ENCODE assay signal across 11 mouse cellular contexts in genomic region chr6:145578457-145579185, GRCm38 (mm10). TPM values are rescaled to one million over a fixed set of nuclear protein-coding genes. Genes with fewer than 3 reads are reported as not detected.
DNase-seq lines count a peak whose midpoint lies in the region; ATAC-seq and TF ChIP-seq lines count a peak whose summit lies in the region.
"Had no signal": no experiment of that assay in that cellular context is flagged by ENCODE, and none has a peak within 500 bp of the region (broad histone marks: within the 10 kb centered on the region; RNA-seq: fewer than 3 reads in every experiment).

No protein-coding gene starts in this region.

- H3K27me3 ChIP-seq in neural tube, embryonic 11.5 days (ENCODE audit: control insufficient read depth, insufficient read depth, low read length): no peaks in the 10 kb centered on the region
- no peaks in the 10 kb centered on the region for H3K27me3 ChIP-seq in forebrain, embryonic 15.5 days
- no peaks in the 10 kb centered on the region for H3K27me3 ChIP-seq in neural tube, embryonic 14.5 days (ENCODE audit: control insufficient read depth, insufficient read depth, low read length)
- no peaks in the 10 kb centered on the region for H3K27me3 ChIP-seq in intestine, postnatal 0 days (replicated peaks; ENCODE audit: control insufficient read depth, insufficient read depth, low read length)

- no peak for ATAC-seq in neural tube, embryonic 11.5 days (ENCODE audit: insufficient read depth, low FRiP score, low TSS enrichment)
- ATAC-seq in forebrain, embryonic 15.5 days (replicated peaks): peak; percentile 66; the same call in 1 of the 2 replicates
- peak; percentile 38; the same call in 1 of the 2 replicates for ATAC-seq in neural tube, embryonic 14.5 days (ENCODE audit: low read depth)
- no peak for ATAC-seq in intestine, postnatal 0 days

- no peak overlapping the region for H3K4me2 ChIP-seq in neural tube, embryonic 11.5 days (ENCODE audit: low read depth)
- no peak overlapping the region for H3K4me2 ChIP-seq in forebrain, embryonic 15.5 days (replicated peaks)
- no peak overlapping the region for H3K4me2 ChIP-seq in neural tube, embryonic 14.5 days (ENCODE audit: low read depth, low read length)
- no peak overlapping the region for H3K4me2 ChIP-seq in intestine, postnatal 0 days (replicated peaks; ENCODE audit: low read depth)

- no peaks in the 10 kb centered on the region for H3K9me3 ChIP-seq in neural tube, embryonic 11.5 days (ENCODE audit: control insufficient read depth, low read length)
- no peaks in the 10 kb centered on the region for H3K9me3 ChIP-seq in forebrain, embryonic 15.5 days
- no peaks in the 10 kb centered on the region for H3K9me3 ChIP-seq in neural tube, embryonic 14.5 days (ENCODE audit: control insufficient read depth, low read length)
- H3K9me3 ChIP-seq in intestine, postnatal 0 days (ENCODE audit: control insufficient read depth): no peaks in the 10 kb centered on the region

- DNase-seq in neural tube, embryonic 11.5 days (ENCODE audit: low spot score): peak; percentile 31
- DNase-seq in neural tube, embryonic 10.5 days (ENCODE audit: extremely low spot score, low spot score): no peak
- DNase-seq in kidney, postnatal 10 days: peak; percentile 55
- no peak for DNase-seq in ovary, adult 18-20 months (ENCODE audit: low spot score)
- DNase-seq in urinary bladder, postnatal 10 days (ENCODE audit: low spot score): no peak
- DNase-seq: right cerebral cortex, postnatal 4 days had no signal

- H3K9ac ChIP-seq in neural tube, embryonic 11.5 days (ENCODE audit: low read length): no peak overlapping the region
- no peak overlapping the region for H3K9ac ChIP-seq in forebrain, embryonic 15.5 days (replicated peaks)
- no peak overlapping the region for H3K9ac ChIP-seq in neural tube, embryonic 14.5 days (replicated peaks; ENCODE audit: low read depth, low read length)
- H3K9ac ChIP-seq in intestine, postnatal 0 days (ENCODE audit: low read depth, low read length): no peak overlapping the region

- TF ChIP-seq CTCF in intestine, postnatal 0 days (IDR thresholded peaks at IDR 0.05; ENCODE audit: low read depth): no peak

- 46% methylated on average over 10 of the region's 10 CpGs for WGBS in neural tube, embryonic 11.5 days
- WGBS in forebrain, embryonic 15.5 days: 26% methylated on average over 10 of the region's 10 CpGs
- 44% methylated on average over 10 of the region's 10 CpGs for WGBS in neural tube, embryonic 14.5 days
- 51% methylated on average over 10 of the region's 10 CpGs for WGBS in intestine, postnatal 0 days

- no peaks in the 10 kb centered on the region for H3K36me3 ChIP-seq in neural tube, embryonic 11.5 days (ENCODE audit: control insufficient read depth, insufficient read depth, low read length)
- H3K36me3 ChIP-seq in forebrain, embryonic 15.5 days: no peaks in the 10 kb centered on the region
- no peaks in the 10 kb centered on the region for H3K36me3 ChIP-seq in neural tube, embryonic 14.5 days (ENCODE audit: control insufficient read depth, insufficient read depth, low read length)
- H3K36me3 ChIP-seq in intestine, postnatal 0 days (ENCODE audit: control insufficient read depth, insufficient read depth): no peaks in the 10 kb centered on the region

- H3K4me1 ChIP-seq in neural tube, embryonic 11.5 days (ENCODE audit: control insufficient read depth, insufficient read depth, low read length): peaks cover 3% of the 10 kb centered on the region
- peaks cover 17% of the 10 kb centered on the region for H3K4me1 ChIP-seq in forebrain, embryonic 15.5 days
- H3K4me1 ChIP-seq in neural tube, embryonic 14.5 days (ENCODE audit: control insufficient read depth, insufficient read depth, low read length): peaks cover 5% of the 10 kb centered on the region; the same call in 1 of the 2 replicates
- H3K4me1 ChIP-seq in intestine, postnatal 0 days (replicated peaks; ENCODE audit: control insufficient read depth, insufficient read depth, low read length): no peaks in the 10 kb centered on the region

- no peak overlapping the region for H3K27ac ChIP-seq in neural tube, embryonic 11.5 days (ENCODE audit: low read depth, low read length)
- H3K27ac ChIP-seq in forebrain, embryonic 15.5 days (replicated peaks): peak overlapping the region; percentile 41; the same call in 1 of the 2 replicates
- no peak overlapping the region; the same call in 1 of the 2 replicates for H3K27ac ChIP-seq in neural tube, embryonic 14.5 days (ENCODE audit: low read depth, low read length)
- H3K27ac ChIP-seq in intestine, postnatal 0 days (ENCODE audit: low read depth, low read length): no peak overlapping the region

- H3K4me3 ChIP-seq in neural tube, embryonic 11.5 days (ENCODE audit: low read depth, low read length): no peak overlapping the region
- H3K4me3 ChIP-seq in forebrain, embryonic 15.5 days: no peak overlapping the region
- H3K4me3 ChIP-seq in neural tube, embryonic 14.5 days (ENCODE audit: low read depth, low read length): no peak overlapping the region
- H3K4me3 ChIP-seq in intestine, postnatal 0 days (ENCODE audit: low read depth, low read length): no peak overlapping the region

RNA-seq across cellular contexts. Expression of gene Lmntd1, which starts 35.5 kb away (rescaled TPM):
- polyA plus RNA-seq in neural tube, embryonic 11.5 days (2014; fragmentation: Nextera tagmentation; extraction: Ambion mirVana): 0.21 TPM in 1 of 2 replicates, not detected in the other
- 0.50 and 0.83 TPM in 2 replicates for polyA plus RNA-seq in forebrain, embryonic 15.5 days (2015; fragmentation: Nextera tagmentation; extraction: Ambion mirVana)
- polyA plus RNA-seq in neural tube, embryonic 14.5 days (2014; fragmentation: Nextera tagmentation; extraction: Ambion mirVana): 0.16 and 1.5 TPM in 2 replicates
- polyA plus RNA-seq in intestine, postnatal 0 days (2015; fragmentation: Nextera tagmentation; extraction: Ambion mirVana): 0.29 and 0.61 TPM in 2 replicates

RNA-seq across cellular contexts. Expression of gene Tuba3b, which starts 36.9 kb away (rescaled TPM):
- polyA plus RNA-seq in neural tube, embryonic 11.5 days (2014; fragmentation: Nextera tagmentation; extraction: Ambion mirVana): not detected in 2 replicates
- polyA plus RNA-seq in forebrain, embryonic 15.5 days (2015; fragmentation: Nextera tagmentation; extraction: Ambion mirVana): not detected in 2 replicates
- not detected in 2 replicates for polyA plus RNA-seq in neural tube, embryonic 14.5 days (2014; fragmentation: Nextera tagmentation; extraction: Ambion mirVana)
- not detected in 2 replicates for polyA plus RNA-seq in intestine, postnatal 0 days (2015; fragmentation: Nextera tagmentation; extraction: Ambion mirVana)
- polyA plus RNA-seq: embryonic facial prominence, embryonic 14.5 days; limb, embryonic 14.5 days had no signal

Comparison
In these comparisons a context has a peak if more than half of its experiments do, and no peak if none do; other contexts are left out.
1. ATAC-seq: peak in forebrain, embryonic 15.5 days (single experiment) and neural tube, embryonic 14.5 days (single experiment); none in neural tube, embryonic 11.5 days (single experiment) and intestine, postnatal 0 days (single experiment).
2. DNase-seq: peak in neural tube, embryonic 11.5 days (single experiment) and kidney, postnatal 10 days (single experiment); none in neural tube, embryonic 10.5 days (single experiment), ovary, adult 18-20 months (single experiment) and urinary bladder, postnatal 10 days (single experiment).